Mouse (Mus musculus): ENCODE measurements at regions not wholly inside any gene's neighbourhood (a gene's known extent, or its start where the extent isn't known, plus 50 kb on each side); places are given as distances from the start of the nearest gene placed in this dataset.

GRCm38 (mm10) chrX:64546141-64546540 is 269.3 kb upstream of the Slitrk4 start:
- no peak for DNase-seq (ENCODE audit: low read depth, low spot score)

DNA sequence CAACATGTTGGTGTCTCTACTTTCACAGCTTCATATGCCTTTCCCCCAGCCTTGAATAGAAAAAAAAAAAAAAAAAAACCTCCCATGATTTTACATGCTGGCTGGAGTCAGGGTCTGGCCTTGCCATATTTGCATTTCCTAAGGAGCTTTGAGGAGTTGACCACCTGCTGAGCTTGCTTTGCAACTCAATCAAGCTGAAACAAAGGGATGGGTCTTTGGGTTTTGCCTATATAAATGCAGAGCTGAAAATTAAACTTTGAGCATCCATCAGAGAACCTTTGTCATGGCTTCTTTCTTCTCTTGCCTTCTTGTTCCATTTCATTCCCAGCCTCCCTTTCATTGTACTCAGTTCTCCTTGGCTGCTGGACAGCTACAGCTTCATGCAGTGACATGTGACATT is 228.2 kb upstream of the Slitrk4 start:
- DNase-seq (ENCODE audit: low read depth, low spot score): peak; percentile 52

Measured in ZHBTc4 (cell line).